Mouse (Mus musculus) stomach, embryonic 15.5 days (tissue): ENCODE data around the gene Rbp4. TPM values are rescaled to one million over a fixed set of nuclear protein-coding genes. Genes with fewer than 3 reads are reported as not detected.

Source experiments
- ATAC-seq: fragments of 200-750 bp; cut with Nextera tagmentation; 2 replicates; pipeline ENCODE4 v1.8.0; 2017; ENCODE audit warnings: low read depth, moderate number of reproducible peaks, moderate TSS enrichment; ENCODE audit not compliant: insufficient read depth, low FRiP score
- H3K27ac ChIP-seq: fragments of 300-500 bp; sonication (generic); 2 replicates; pipeline ENCODE4 v1.5.1; 2015; ENCODE audit warnings: mild to moderate bottlenecking, inconsistent platforms
- H3K27me3 ChIP-seq: fragments of 300-500 bp; sonication (generic); replicated peaks from 2 replicates; pipeline ENCODE4 v1.6.1; 2015; ENCODE audit warnings: inconsistent platforms
- H3K36me3 ChIP-seq: fragments of 300-500 bp; sonication (generic); 2 replicates; pipeline ENCODE4 v1.6.1; 2015; ENCODE audit warnings: inconsistent platforms
- H3K4me1 ChIP-seq: fragments of 300-500 bp; sonication (generic); 2 replicates; pipeline ENCODE4 v1.6.1; 2015; ENCODE audit warnings: inconsistent platforms
- H3K4me2 ChIP-seq: fragments of 300-500 bp; sonication (generic); 2 replicates; pipeline ENCODE4 v1.6.1; 2015; ENCODE audit warnings: mild to moderate bottlenecking, inconsistent platforms
- H3K4me3 ChIP-seq: fragments of 300-500 bp; sonication (generic); replicated peaks from 2 replicates; pipeline ENCODE4 v1.5.1; 2015; ENCODE audit warnings: inconsistent platforms
- H3K9ac ChIP-seq: fragments of 300-500 bp; sonication (generic); 2 replicates; pipeline ENCODE4 v1.6.1; 2015; ENCODE audit warnings: inconsistent platforms
- H3K9me3 ChIP-seq: fragments of 300-500 bp; sonication (generic); 2 replicates; pipeline ENCODE4 v1.6.1; 2016; ENCODE audit warnings: inconsistent platforms
- WGBS: fragments of 180-500 bp; shearing (Covaris S2); methylation state at CpG from one replicate; pipeline ENCODE4 v1.1.7; 2015; 5-methylcytosine and 5-hydroxymethylcytosine counted together
- polyA plus RNA-seq: library from polyadenylated mRNA; unstranded; fragments of >200 nt; fragmentation: Nextera tagmentation; extraction: Ambion mirVana; gene quantifications from 2 replicates; pipeline ENCODE4 v1.2.1, GENCODE M21; 2015

The Rbp4 gene
- 102 and 206 TPM in 2 replicates for polyA plus RNA-seq

DNA sequence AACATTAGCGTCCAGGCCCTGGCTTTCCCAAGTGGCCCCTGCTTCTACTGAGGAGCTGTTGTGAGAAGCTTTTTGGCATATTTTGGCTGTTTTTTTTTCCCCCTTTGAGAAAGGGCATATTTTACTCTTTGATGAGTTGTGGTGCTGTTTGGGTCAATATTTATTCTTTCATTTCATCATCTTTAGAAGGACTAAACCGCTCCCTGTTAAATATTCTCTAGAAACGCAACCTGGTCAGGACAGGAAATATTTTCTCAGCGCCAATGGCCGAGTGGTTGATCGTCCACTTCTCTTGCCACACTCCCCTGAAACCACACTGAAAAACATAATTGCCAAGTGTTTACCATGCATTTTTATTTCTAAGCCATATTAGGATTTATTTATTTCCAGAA is at the start of gene Rbp4:
Gene Rbp4, minus strand, starts transcription at position 63 of the 392 bp plus-strand sequence.
- Histone ChIP-seq H3K9ac (0 out of 2 replicates have a peak within 1 kb of the TSS, but pooled peaks have one; percentile 22), H3K4me3 (peak within 1 kb of the TSS; percentile 47), H3K27me3 (0 out of 2 replicates have a peak, but pooled peaks cover 7% of the 10 kb centered on the region), H3K4me1 (no peaks in the 10 kb centered on the region), H3K36me3 (no peaks in the 10 kb centered on the region), H3K4me2 (peak within 1 kb of the TSS; percentile 92), H3K27ac (peak within 1 kb of the TSS; percentile 16; the same call in 1 of the 2 replicates), H3K9me3 (no peaks in the 10 kb centered on the region)
- ATAC-seq = no peak
- 54% methylated on average over 6 of the region's 6 CpGs for WGBS

DNA sequence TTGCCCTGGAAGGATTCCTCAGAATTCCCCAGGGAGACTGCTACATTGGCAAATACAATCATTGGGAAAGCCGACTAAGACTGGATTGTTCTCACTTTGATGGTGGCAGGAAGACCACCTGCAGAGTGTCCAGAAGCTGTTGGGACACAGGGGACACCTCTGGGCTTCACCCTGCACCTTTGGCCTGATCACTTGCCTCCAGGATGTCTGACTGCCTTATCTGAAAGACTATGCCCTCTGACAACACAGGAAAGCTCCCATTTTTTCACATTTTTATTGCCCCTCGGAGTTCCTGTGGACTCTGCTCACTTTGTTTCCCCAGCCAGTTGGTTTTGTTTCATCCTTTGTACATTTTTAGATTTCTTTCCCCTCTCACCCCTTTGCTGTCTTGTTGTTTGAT is 39.6 kb upstream of the Rbp4 start:
- no peak overlapping the region for H3K27ac ChIP-seq
- WGBS = 46% methylated on average over 2 of the region's 2 CpGs
- no peaks in the 10 kb centered on the region for H3K36me3 ChIP-seq
- no peaks in the 10 kb centered on the region for H3K4me1 ChIP-seq
- no peaks in the 10 kb centered on the region for H3K27me3 ChIP-seq
- ATAC-seq = no peak
- no peaks in the 10 kb centered on the region for H3K9me3 ChIP-seq
- H3K4me2 ChIP-seq = no peak overlapping the region
- no peak overlapping the region for H3K4me3 ChIP-seq
- no peak overlapping the region for H3K9ac ChIP-seq

DNA sequence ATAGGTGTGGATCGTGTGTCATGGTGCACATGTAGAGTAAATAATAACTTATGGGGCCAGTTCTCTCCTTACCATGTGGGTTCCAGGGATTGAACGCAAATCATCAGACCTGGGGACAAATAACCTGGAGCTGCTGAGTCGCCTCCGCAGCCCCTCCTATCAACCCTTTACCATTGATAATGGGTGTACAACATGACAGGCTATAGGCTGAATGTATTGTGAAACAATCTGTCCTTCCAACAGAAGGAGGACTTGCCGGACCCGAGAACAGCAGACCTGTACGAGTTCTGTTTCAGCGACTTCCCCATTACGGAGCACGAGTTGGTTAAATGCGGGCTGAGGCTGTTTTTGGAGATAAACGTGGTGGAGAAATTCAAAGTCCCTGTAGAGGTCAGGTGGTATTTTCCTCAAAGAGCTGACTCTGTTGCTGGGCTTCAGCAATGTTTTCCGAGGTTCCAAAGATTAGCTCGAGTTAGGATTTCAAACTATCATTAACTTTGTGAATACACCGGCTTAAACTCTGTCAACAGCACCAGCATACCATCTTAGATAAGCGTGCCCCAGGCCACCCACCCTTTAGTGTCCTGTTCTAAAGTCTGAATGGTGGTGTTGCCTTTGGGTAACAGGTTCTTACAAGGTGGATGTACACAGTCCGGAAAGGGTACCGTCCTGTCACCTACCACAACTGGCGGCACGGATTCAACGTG is 36.7 kb upstream of the Rbp4 start:
- Histone ChIP-seq H3K9ac (no peak overlapping the region), H3K9me3 (no peaks in the 10 kb centered on the region), H3K4me1 (no peaks in the 10 kb centered on the region), H3K27ac (no peak overlapping the region), H3K4me2 (no peak overlapping the region), H3K36me3 (no peaks in the 10 kb centered on the region), H3K27me3 (no peaks in the 10 kb centered on the region), H3K4me3 (no peak overlapping the region)
- 66% methylated on average over 21 of the region's 21 CpGs for WGBS
- ATAC-seq = no peak

DNA sequence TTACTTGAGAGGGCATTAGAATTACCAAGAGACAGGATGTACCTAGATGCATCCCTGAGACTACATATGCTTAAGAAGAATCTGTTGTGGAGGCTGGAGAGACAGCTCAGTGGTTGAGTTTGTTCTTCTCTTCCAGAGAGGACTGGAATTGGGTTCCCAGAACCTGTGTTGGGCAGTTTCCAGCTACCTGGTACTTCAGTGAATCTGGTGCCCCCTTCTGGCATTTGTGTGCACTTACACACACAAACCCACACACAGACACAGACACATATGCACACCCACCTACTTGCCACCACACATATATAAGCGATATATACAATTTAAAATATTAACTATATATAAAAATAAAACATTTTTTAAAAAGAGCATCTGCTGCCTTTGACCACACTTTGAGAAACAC is 31.2 kb upstream of the Rbp4 start:
- H3K27ac ChIP-seq = no peak overlapping the region
- H3K4me3 ChIP-seq = no peak overlapping the region
- H3K9me3 ChIP-seq = no peaks in the 10 kb centered on the region
- no peaks in the 10 kb centered on the region for H3K4me1 ChIP-seq
- no peak overlapping the region for H3K4me2 ChIP-seq
- no peaks in the 10 kb centered on the region for H3K36me3 ChIP-seq
- 100% methylated on average over 1 of the region's 1 CpGs for WGBS
- H3K27me3 ChIP-seq = no peaks in the 10 kb centered on the region
- ATAC-seq = no peak
- no peak overlapping the region for H3K9ac ChIP-seq

DNA sequence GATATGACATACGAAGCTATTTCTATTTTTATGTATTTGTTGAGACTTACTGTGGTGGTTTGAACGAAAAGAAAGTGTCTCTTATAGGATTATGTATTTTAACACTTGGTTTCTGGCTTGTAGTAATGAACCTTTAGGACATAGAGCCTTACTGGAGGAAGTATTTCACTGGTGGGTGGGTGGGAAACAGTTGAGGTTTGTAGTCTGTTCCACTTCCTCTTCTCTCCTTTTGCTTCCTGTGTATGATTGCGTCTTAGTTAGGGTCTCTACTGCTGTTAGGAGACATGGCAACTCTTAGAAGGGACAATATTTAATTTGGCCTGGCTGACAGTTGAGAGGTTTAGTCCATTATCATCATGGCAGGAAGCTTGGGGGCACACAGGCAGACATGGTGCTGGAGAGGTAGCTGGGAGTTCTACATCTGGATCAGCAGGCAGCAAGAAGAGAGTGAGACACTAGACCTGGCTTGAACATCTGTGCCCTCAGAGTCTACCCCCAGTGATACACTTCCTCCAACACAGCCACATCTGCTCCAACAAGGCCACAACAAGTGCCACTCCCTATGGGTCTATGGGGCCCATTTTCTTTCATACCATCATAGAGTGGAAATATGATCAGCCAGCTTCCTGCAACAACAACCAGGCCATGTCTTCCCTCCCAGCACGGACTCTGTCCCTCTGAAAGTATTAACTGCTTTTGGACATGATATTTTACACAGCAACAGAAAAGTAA is 18.6 kb upstream of the Rbp4 start:
- WGBS = 75% methylated on average over 4 of the region's 4 CpGs
- Histone ChIP-seq H3K4me1 (no peaks in the 10 kb centered on the region), H3K4me2 (no peak overlapping the region), H3K4me3 (no peak overlapping the region), H3K27me3 (no peaks in the 10 kb centered on the region), H3K9ac (no peak overlapping the region), H3K27ac (no peak overlapping the region), H3K36me3 (no peaks in the 10 kb centered on the region), H3K9me3 (no peaks in the 10 kb centered on the region)
- no peak for ATAC-seq

DNA sequence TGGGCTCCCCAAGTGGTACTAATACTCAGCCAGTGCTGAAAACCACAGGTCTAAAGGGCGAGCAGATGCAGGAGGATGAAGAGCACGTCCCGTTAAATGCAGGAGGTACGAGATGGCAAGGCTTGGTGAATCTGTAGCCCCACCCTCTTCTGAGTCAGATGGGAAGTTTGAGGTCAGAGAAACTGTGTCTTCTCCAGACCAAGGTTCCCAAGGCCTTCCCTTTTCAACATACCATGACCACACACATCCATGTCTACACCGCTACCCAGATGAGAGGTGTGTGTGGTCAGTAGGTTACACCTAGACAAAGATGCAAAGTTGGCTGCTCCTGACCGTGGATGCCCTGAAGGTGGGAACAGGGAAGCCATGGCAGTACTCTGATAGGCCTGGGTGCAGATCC is 9.7 kb upstream of the Rbp4 start:
- no peaks in the 10 kb centered on the region for H3K9me3 ChIP-seq
- no peaks in the 10 kb centered on the region for H3K27me3 ChIP-seq
- no peak overlapping the region for H3K27ac ChIP-seq
- no peak overlapping the region for H3K4me3 ChIP-seq
- H3K4me2 ChIP-seq = no peak overlapping the region
- no peaks in the 10 kb centered on the region for H3K36me3 ChIP-seq
- H3K9ac ChIP-seq = no peak overlapping the region
- no peak for ATAC-seq
- 74% methylated on average over 6 of the region's 6 CpGs for WGBS
- H3K4me1 ChIP-seq = no peaks in the 10 kb centered on the region

DNA sequence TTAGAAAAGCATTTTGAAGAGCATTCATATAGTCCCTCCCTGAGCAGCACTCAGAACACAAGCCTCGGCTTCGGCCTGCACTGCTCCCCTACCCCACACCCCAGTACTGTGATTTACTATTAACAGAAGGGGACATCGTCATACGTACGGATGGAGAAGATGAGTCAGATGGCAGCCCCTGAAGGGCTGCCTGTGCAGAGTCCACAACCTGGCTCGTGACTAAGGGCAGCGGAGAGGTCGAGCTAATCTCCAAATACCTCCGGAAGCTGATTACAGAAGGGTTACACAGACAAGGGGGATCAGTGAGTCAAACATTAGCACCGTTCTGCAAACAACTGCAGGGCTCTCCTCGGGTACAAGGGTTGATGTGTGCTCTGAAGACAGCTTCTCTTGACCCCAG is 8.9 kb upstream of the Rbp4 start:
- no peaks in the 10 kb centered on the region for H3K9me3 ChIP-seq
- H3K36me3 ChIP-seq = no peaks in the 10 kb centered on the region
- no peak overlapping the region for H3K9ac ChIP-seq
- no peak overlapping the region for H3K27ac ChIP-seq
- ATAC-seq = peak; percentile 43; the same call in 1 of the 2 replicates
- H3K4me2 ChIP-seq = no peak overlapping the region
- WGBS = 40% methylated on average over 11 of the region's 11 CpGs
- no peak overlapping the region for H3K4me3 ChIP-seq
- H3K27me3 ChIP-seq = no peaks in the 10 kb centered on the region
- no peaks in the 10 kb centered on the region for H3K4me1 ChIP-seq

DNA sequence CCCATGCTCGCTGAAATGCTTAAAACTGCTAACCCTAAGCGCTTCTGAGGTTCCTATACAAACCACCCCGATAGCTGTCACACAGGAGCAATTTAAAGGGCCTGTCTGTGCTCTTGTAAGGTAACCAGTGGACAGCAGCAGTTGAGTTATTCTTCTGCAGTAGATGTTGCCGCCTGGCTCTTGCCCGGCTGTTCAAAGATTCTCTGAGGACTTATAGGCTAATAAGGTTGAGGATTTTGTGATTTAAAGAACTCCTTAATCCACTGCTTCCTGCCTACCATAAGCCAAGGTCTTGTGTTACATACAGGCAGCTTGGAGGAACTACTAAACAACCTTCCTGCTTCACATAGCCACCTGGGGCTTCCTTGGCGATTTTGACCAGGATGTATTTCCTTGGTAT is 7.4 kb upstream of the Rbp4 start, which contains the start of gene Pde6c:
Gene Pde6c, plus strand, starts transcription at position 301 of the 400 bp plus-strand sequence.
- ATAC-seq = no peak
- Histone ChIP-seq H3K9me3 (no peaks in the 10 kb centered on the region), H3K9ac (no peak within 1 kb of the TSS), H3K4me3 (no peak within 1 kb of the TSS), H3K36me3 (no peaks in the 10 kb centered on the region), H3K27me3 (no peaks in the 10 kb centered on the region), H3K4me1 (no peaks in the 10 kb centered on the region), H3K27ac (no peak within 1 kb of the TSS), H3K4me2 (no peak within 1 kb of the TSS)
- 63% methylated on average over 6 of the region's 6 CpGs for WGBS

DNA sequence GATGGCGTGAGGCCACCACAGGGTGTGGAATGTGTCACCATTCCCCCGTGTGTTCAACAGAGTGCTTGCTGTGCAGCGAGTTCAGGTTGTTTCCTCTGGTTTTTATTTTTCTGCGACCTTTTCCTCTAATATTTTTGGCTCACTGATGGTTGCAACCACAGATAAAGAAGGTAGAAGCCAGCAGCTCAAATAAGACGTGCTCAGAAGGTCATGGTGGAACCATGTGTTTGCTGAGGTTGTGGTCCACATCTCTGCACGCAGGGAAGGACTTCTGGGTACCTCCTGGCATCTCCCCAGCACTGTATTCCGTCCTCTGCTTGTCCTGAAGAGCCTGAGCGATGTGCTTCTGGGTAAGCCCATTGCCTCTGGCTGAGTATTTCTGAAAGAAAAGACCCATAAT is 1.6 kb upstream of the Rbp4 start:
- 0 out of 2 replicates have a peak, but pooled peaks cover 4% of the 10 kb centered on the region for H3K27me3 ChIP-seq
- WGBS = 69% methylated on average over 8 of the region's 8 CpGs
- no peak overlapping the region for H3K4me2 ChIP-seq
- no peaks in the 10 kb centered on the region for H3K4me1 ChIP-seq
- no peak overlapping the region for H3K27ac ChIP-seq
- no peak for ATAC-seq
- H3K9ac ChIP-seq = no peak overlapping the region
- no peaks in the 10 kb centered on the region for H3K36me3 ChIP-seq
- no peaks in the 10 kb centered on the region for H3K9me3 ChIP-seq
- no peak overlapping the region for H3K4me3 ChIP-seq

DNA sequence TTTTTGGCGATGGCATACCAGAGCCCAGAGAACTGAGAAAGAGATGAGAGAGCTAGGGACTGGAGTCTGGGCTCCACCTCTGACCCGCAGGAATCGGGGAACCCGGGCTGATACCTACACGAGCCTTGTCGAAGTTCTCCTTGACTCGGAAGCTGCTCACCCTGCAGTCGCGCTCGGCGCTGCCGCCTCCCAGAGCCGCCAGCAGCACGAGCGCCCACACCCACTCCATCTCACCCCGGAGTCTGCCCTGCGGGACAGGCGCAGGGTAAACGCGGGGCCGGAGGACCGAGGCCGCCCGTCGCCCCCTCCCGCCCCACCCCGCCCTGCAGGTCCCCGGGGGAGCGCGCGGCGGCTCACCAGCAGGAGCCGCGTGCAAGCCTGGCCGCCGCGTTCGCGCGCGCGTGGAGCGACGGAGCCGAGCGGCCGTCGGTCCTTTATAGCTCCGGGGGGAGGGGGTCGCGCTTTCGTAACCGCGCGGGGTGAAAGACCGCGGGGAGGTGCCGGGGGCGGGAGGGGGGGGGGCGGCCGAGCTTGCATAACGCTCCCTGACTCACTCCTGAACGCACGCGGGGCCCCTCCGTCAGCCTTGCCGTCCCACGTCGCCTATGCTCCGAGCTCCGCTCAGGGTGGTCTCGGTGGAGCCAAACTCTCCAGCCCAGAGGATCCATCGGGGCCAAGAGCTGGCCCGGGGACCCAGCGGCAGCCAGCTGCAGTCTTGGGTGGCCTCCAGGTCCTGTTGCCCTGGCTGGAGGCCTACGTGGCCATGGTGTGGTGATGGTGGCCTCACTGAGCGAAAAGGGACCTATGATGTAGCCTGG is 471 bp downstream of the Rbp4 start:
- no peaks in the 10 kb centered on the region for H3K36me3 ChIP-seq
- H3K9ac ChIP-seq = 0 out of 2 replicates have a peak overlapping the region, but pooled peaks have one; percentile 22
- H3K27me3 ChIP-seq = 0 out of 2 replicates have a peak, but pooled peaks cover 7% of the 10 kb centered on the region
- peak overlapping the region; percentile 92 for H3K4me2 ChIP-seq
- WGBS = under 1% methylated on average over 62 of the region's 77 CpGs
- H3K27ac ChIP-seq = peak overlapping the region; percentile 16; the same call in 1 of the 2 replicates
- H3K9me3 ChIP-seq = no peaks in the 10 kb centered on the region
- peak; percentile 70 for ATAC-seq
- no peaks in the 10 kb centered on the region for H3K4me1 ChIP-seq
- peak overlapping the region; percentile 47 for H3K4me3 ChIP-seq

DNA sequence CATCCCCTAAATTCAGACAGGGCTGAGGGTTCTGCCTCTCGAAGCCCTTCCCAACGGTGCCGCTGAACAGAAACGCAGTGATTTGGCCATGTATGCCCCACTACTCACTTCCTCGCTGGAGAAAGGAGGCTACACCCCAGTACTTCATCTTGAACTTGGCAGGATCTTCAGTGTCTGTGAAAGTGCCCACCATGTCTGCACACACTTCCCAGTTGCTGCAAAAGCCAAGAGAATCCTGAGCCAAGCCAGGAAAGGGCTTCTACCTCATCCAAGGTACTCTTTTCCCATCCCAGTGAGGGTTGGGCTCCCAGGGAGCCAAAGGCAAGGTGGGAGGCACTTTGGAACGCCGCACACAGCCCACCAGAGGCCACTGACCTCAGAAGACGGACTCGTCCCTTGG is 1.2 kb downstream of the Rbp4 start:
- no peak overlapping the region for H3K27ac ChIP-seq
- H3K36me3 ChIP-seq = no peaks in the 10 kb centered on the region
- peak overlapping the region; percentile 92 for H3K4me2 ChIP-seq
- H3K27me3 ChIP-seq = 0 out of 2 replicates have a peak, but pooled peaks cover 7% of the 10 kb centered on the region
- H3K9ac ChIP-seq = no peak overlapping the region
- 27% methylated on average over 9 of the region's 9 CpGs for WGBS
- ATAC-seq = no peak
- no peaks in the 10 kb centered on the region for H3K4me1 ChIP-seq
- peak overlapping the region; percentile 47 for H3K4me3 ChIP-seq
- H3K9me3 ChIP-seq = no peaks in the 10 kb centered on the region
